Mouse (Mus musculus): ENCODE measurements around the gene Gm8220.

DNA sequence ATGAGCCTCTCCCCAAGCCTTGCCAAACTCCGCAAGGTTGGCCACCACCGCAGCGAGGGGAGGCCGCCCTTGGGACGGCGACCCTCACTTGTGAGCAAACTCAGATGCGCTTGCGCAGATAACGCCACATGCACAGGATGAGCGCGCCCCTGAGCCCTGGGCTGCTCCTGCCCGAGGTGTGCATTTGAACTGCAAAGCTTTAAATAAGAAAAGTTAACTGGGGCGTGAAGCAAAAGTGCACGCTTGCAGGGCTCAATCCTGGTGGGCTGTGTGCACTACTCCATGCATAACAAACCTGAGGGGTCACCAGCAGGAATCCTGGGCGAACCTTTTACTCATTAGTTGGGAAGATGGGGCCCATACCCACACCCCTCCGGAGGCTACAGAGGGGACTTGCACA lies 37.3 kb upstream of the Gm8220 start:
- TF ChIP-seq CTCF (IDR thresholded peaks at IDR 0.05; ENCODE audit: low read depth) (no peak), EP300 (IDR thresholded peaks at IDR 0.05; ENCODE audit: low read depth) (no peak)
